Mouse (Mus musculus) bone marrow macrophage, adult 2 months (primary cell): Measurements from ENCODE around the gene Cela1.

Experiments
- CTCF ChIP-seq: IDR thresholded peaks from 2 replicates; pipeline ENCODE4 v1.5.1; 2012; ENCODE audit warnings: low read depth, mild to moderate bottlenecking, low read length, moderate library complexity
- POLR2A ChIP-seq: IDR thresholded peaks from 2 replicates; pipeline ENCODE4 v1.6.1; 2012; ENCODE audit warnings: mild to moderate bottlenecking, low read depth, low read length, borderline replicate concordance

DNA sequence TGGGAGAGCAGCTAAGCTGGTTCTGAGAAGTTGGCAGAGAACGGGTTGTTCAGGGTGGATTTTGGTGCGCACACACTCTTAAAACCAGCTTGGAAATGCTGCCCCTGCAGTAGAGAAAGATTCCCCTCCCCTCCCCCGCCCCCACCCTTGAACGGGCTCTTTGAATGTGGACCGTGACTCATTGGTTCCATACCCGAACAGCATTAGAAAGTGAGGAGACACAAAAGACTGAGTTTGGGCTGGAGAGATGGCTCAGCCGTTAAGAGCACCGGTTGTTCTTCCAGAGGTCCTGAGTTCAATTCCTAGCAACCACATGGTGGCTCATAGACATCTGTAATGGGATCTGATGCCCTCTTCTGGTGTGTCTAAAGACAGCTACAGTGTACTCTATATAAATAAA lies 17.7 kb downstream of the Cela1 start:
- TF ChIP-seq POLR2A (no peak), CTCF (no peak)
